Mouse (Mus musculus): Measurements from ENCODE around the gene Inip. TPM values are rescaled to one million over a fixed set of nuclear protein-coding genes. Genes with fewer than 3 reads are reported as not detected.

Gene Inip
- polyA plus RNA-seq, 1 experiment from 2014 or later: 41.4 TPM

DNA sequence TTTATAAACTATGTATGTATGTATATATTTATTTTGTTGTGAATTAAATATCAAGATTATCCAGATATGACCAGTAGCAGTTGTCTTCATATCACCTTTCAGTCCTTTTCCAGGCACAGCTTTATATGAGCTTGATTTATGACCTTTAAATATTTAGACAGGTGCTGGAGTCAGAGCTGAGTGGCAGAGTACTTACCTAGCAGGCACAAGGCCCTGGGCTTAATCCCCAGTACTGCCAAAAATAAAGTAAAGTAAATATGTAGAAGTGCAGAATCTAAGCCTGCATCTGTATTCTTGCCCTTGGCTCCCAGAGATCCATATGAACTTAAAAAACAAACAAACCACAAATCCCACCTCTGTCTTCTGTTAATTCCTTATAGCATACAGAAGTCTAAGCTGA lies 12.4 kb downstream of the Inip start:
- H3K27ac ChIP-seq (ENCODE audit: low read length): no peak overlapping the region
- ATAC-seq (ENCODE audit: insufficient read depth, low FRiP score): peak; percentile 71
- no peaks in the 10 kb centered on the region for H3K27me3 ChIP-seq (ENCODE audit: control insufficient read depth, insufficient read depth, low read length)
- H3K4me1 ChIP-seq (ENCODE audit: control insufficient read depth, insufficient read depth, low read length): no peaks in the 10 kb centered on the region
- no peak overlapping the region for H3K4me3 ChIP-seq (replicated peaks; ENCODE audit: low read length)
- H3K9me3 ChIP-seq (replicated peaks; ENCODE audit: control insufficient read depth, low read length): no peaks in the 10 kb centered on the region
- no peaks in the 10 kb centered on the region for H3K36me3 ChIP-seq (ENCODE audit: control insufficient read depth, insufficient read depth, low read length)
- no peak overlapping the region for H3K9ac ChIP-seq (ENCODE audit: low read length)
- no peak overlapping the region for H3K4me2 ChIP-seq (ENCODE audit: low read depth, low read length)

DNA sequence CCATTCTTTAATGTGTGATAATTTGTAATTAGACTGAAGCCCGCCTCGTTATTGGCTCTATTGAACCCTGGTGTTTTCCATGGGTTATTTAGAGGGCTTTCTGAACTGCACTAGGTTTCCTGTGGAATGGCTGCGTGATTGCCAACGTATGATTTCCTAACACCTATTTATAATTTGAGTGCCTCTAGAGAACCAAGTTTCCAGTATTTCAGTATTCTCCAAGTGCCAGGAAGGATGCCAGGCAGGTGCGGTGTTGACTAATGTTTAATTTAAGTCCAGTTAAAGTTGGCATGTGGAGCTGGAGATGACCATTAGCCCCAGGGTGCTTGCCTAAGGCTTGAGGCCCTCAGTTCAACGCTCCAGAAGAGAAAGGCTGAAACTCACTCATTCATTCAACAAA lies 14.3 kb downstream of the Inip start:
- Histone ChIP-seq H3K36me3 (ENCODE audit: control insufficient read depth, insufficient read depth, low read length) (no peaks in the 10 kb centered on the region), H3K4me3 (replicated peaks; ENCODE audit: low read length) (no peak overlapping the region), H3K9ac (ENCODE audit: low read length) (no peak overlapping the region), H3K27ac (ENCODE audit: low read length) (no peak overlapping the region), H3K9me3 (replicated peaks; ENCODE audit: control insufficient read depth, low read length) (no peaks in the 10 kb centered on the region), H3K27me3 (ENCODE audit: control insufficient read depth, insufficient read depth, low read length) (no peaks in the 10 kb centered on the region), H3K4me2 (ENCODE audit: low read depth, low read length) (no peak overlapping the region), H3K4me1 (ENCODE audit: control insufficient read depth, insufficient read depth, low read length) (peaks cover 4% of the 10 kb centered on the region; the same call in 1 of the 2 replicates)
- WGBS: 66% methylated on average over 6 of the region's 6 CpGs
- ATAC-seq (ENCODE audit: insufficient read depth, low FRiP score): no peak

DNA sequence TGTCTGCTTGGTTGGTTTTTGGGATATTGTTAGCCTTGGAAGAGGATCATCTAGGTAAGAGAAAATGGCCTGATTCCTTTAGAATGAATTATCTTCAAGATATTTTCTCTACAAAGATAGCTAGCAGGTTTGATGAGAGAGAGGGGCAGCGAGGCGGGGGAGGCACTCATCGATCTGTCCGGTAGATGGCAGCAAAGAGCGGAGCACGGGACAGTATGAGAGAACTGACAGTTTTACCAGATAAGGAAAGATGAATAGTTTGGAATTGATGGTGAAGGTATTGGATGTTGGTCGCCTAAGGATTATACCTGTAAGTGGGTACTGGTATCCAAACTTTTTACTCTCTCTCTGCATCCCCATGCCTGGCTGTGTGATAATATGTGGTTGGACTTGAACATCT lies 14.7 kb downstream of the Inip start:
- H3K9ac ChIP-seq (ENCODE audit: low read length): no peak overlapping the region
- 1% methylated on average over 7 of the region's 7 CpGs for WGBS
- H3K4me1 ChIP-seq (ENCODE audit: control insufficient read depth, insufficient read depth, low read length): peaks cover 4% of the 10 kb centered on the region; the same call in 1 of the 2 replicates
- H3K36me3 ChIP-seq (ENCODE audit: control insufficient read depth, insufficient read depth, low read length): no peaks in the 10 kb centered on the region
- no peaks in the 10 kb centered on the region for H3K9me3 ChIP-seq (replicated peaks; ENCODE audit: control insufficient read depth, low read length)
- no peaks in the 10 kb centered on the region for H3K27me3 ChIP-seq (ENCODE audit: control insufficient read depth, insufficient read depth, low read length)
- ATAC-seq (ENCODE audit: insufficient read depth, low FRiP score): no peak
- H3K4me3 ChIP-seq (replicated peaks; ENCODE audit: low read length): no peak overlapping the region
- no peak overlapping the region for H3K4me2 ChIP-seq (ENCODE audit: low read depth, low read length)
- no peak overlapping the region for H3K27ac ChIP-seq (ENCODE audit: low read length)

DNA sequence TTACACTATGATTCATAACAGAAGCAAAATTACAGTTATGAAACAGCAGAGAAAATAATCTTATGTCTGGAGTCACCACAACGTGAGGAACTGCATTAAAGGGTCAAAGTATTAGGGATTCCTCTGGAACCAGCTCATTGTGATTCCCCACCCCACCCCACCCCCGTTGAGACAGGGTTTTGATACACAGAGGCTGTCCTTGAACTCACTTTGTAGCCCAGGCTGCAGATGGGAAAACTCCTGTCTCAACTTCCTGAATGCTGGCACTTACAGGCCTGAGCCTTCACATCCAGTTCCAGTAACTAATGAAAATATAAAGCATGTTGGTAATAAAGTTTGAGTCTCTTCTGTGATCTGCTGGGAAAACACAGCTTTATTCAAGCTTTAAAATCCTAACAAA lies 16.0 kb downstream of the Inip start:
- no peak for ATAC-seq (ENCODE audit: insufficient read depth, low FRiP score)
- peaks cover 4% of the 10 kb centered on the region; the same call in 1 of the 2 replicates for H3K4me1 ChIP-seq (ENCODE audit: control insufficient read depth, insufficient read depth, low read length)

DNA sequence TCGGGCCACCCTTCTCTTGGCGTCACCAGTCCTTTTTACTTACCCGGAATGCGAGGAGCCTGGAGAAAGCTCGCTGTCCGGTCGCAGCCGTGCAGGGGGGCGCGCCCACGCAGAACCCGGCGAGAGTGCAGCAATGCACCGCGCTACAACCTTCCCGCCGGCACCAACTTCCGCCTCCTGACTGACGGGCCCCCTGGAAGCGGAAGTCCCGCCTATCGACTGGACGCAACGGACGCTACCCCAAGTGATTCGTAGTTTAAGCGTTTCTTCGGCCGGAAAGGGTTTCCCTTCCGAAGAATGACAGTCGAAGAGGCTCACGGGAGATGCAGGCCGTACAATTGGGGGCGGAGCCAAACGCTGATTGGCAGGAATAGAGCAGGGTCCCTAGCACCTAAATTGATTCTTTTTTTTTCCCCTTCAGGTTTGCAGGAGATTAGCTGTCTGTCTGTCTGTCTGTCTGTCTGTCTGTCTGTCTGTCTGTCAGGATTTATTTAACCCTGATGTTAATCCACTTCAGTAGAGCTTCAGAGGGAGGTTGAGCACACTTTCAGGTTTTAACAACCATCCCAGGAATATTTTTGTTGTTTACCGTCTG lies 17.6 kb downstream of the Inip start:
- H3K9ac ChIP-seq (ENCODE audit: low read length): peak overlapping the region; percentile 88
- ATAC-seq (ENCODE audit: insufficient read depth, low FRiP score): peak; percentile 97
- no peaks in the 10 kb centered on the region for H3K36me3 ChIP-seq (ENCODE audit: control insufficient read depth, insufficient read depth, low read length)
- H3K9me3 ChIP-seq (replicated peaks; ENCODE audit: control insufficient read depth, low read length): no peaks in the 10 kb centered on the region
- H3K4me1 ChIP-seq (ENCODE audit: control insufficient read depth, insufficient read depth, low read length): peaks cover 4% of the 10 kb centered on the region; the same call in 1 of the 2 replicates
- H3K4me3 ChIP-seq (replicated peaks; ENCODE audit: low read length): peak overlapping the region; percentile 93
- peak overlapping the region; percentile 80 for H3K4me2 ChIP-seq (ENCODE audit: low read depth, low read length)
- H3K27ac ChIP-seq (ENCODE audit: low read length): peak overlapping the region; percentile 58
- no peaks in the 10 kb centered on the region for H3K27me3 ChIP-seq (ENCODE audit: control insufficient read depth, insufficient read depth, low read length)
- WGBS: under 1% methylated on average over 36 of the region's 36 CpGs

More for the DNA sequence above, 16.0 kb downstream of the Inip start:
- H3K27me3 ChIP-seq (ENCODE audit: control insufficient read depth, insufficient read depth, low read length): no peaks in the 10 kb centered on the region
- no peak overlapping the region for H3K4me3 ChIP-seq (replicated peaks; ENCODE audit: low read length)
- WGBS: 22% methylated on average over 2 of the region's 2 CpGs
- no peak overlapping the region for H3K9ac ChIP-seq (ENCODE audit: low read length)
- no peaks in the 10 kb centered on the region for H3K36me3 ChIP-seq (ENCODE audit: control insufficient read depth, insufficient read depth, low read length)
- H3K9me3 ChIP-seq (replicated peaks; ENCODE audit: control insufficient read depth, low read length): no peaks in the 10 kb centered on the region
- no peak overlapping the region for H3K27ac ChIP-seq (ENCODE audit: low read length)
- no peak overlapping the region for H3K4me2 ChIP-seq (ENCODE audit: low read depth, low read length)

DNA sequence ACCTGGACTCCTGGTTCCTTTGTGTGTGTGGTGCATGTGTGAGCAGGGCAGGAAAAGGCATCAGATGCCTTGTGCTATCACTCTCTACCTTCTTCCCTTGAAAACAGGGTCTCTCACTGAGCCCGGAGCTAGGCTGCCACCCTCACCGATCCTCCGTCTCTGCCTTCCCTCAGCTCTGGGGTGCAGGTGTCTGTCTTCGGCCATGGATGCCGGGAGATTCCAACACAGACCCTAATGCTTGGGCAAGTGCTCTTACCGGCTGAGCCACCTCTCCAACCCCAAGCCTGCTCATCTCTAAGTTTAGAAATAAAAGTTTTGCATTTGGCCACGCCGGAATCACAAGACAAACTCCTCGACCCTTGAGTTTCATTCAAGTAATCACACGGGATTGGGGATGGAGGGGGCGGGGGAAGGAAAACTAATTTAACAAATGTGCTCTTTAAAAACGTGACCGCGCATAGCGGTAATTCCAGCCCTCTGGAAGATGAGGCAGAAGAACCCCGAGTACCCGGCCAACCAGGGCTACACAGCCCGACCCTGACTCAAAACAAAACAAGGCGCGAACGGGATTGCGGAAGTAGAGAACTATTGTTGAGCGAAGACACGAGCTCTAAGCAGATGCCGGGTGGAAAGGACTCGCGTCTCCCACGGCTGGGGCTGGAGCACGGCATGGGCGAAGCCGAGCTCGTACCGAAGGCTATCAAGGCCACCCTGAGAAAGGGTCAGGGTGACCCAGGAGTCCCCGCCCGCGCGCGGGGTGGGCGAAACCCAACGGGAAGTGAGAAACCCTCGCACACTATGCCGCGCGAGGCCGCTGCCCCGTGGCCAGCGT lies 18.3 kb downstream of the Inip start:
- H3K27me3 ChIP-seq (ENCODE audit: control insufficient read depth, insufficient read depth, low read length): no peaks in the 10 kb centered on the region
- peak overlapping the region; percentile 88 for H3K9ac ChIP-seq (ENCODE audit: low read length)
- under 1% methylated on average over 47 of the region's 47 CpGs for WGBS
- H3K9me3 ChIP-seq (replicated peaks; ENCODE audit: control insufficient read depth, low read length): no peaks in the 10 kb centered on the region
- H3K4me3 ChIP-seq (replicated peaks; ENCODE audit: low read length): peak overlapping the region; percentile 93
- no peaks in the 10 kb centered on the region for H3K36me3 ChIP-seq (ENCODE audit: control insufficient read depth, insufficient read depth, low read length)
- peak overlapping the region; percentile 58 for H3K27ac ChIP-seq (ENCODE audit: low read length)
- H3K4me1 ChIP-seq (ENCODE audit: control insufficient read depth, insufficient read depth, low read length): peaks cover 4% of the 10 kb centered on the region; the same call in 1 of the 2 replicates
- peak overlapping the region; percentile 80 for H3K4me2 ChIP-seq (ENCODE audit: low read depth, low read length)
- ATAC-seq (ENCODE audit: insufficient read depth, low FRiP score): peak; percentile 59

DNA sequence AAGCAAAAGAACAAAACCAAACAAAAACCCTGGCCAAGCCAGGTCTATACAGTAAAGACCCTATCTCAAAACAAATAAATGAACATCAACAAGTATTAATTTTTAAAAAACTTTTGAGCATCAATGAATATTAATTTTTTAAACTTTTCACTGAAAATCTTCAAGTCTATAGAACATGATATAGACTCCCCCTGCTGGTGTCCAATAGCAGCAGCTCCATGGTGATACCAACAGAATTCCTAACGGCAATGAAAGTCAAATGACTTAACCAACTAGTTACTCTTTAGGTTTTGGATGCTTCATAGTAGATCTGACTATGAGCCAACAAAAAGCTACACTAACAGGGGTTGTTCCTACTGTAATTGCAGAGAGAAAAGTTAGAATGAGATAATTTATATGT lies 20.8 kb downstream of the Inip start:
- no peak overlapping the region for H3K27ac ChIP-seq (ENCODE audit: low read length)
- 15% methylated on average over 1 of the region's 1 CpGs for WGBS
- 0 out of 2 replicates have a peak, but pooled peaks cover 2% of the 10 kb centered on the region for H3K36me3 ChIP-seq (ENCODE audit: control insufficient read depth, insufficient read depth, low read length)
- H3K9ac ChIP-seq (ENCODE audit: low read length): no peak overlapping the region
- H3K4me3 ChIP-seq (replicated peaks; ENCODE audit: low read length): no peak overlapping the region
- no peaks in the 10 kb centered on the region for H3K27me3 ChIP-seq (ENCODE audit: control insufficient read depth, insufficient read depth, low read length)
- no peak for ATAC-seq (ENCODE audit: insufficient read depth, low FRiP score)
- H3K9me3 ChIP-seq (replicated peaks; ENCODE audit: control insufficient read depth, low read length): no peaks in the 10 kb centered on the region
- H3K4me1 ChIP-seq (ENCODE audit: control insufficient read depth, insufficient read depth, low read length): peaks cover 4% of the 10 kb centered on the region; the same call in 1 of the 2 replicates
- no peak overlapping the region for H3K4me2 ChIP-seq (ENCODE audit: low read depth, low read length)

DNA sequence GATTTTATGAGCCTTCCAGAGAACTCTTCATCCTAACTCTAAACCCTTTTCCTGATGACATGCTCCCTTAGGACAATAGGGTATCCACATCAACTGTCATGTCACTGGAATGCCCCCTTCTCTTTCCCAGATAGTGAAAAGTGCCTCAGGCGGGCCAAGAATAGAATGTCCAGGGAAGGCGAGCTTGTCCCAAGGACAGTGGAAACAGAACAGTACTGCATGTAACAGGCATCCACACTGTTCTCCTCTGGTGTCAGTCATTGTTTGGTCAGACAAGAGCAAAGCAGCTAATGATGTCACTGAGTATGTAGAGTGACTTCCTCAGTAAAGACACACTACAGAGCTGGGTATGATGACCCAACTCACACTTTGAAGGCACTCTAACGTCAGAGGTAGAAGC lies 23.6 kb downstream of the Inip start:
- Histone ChIP-seq H3K4me3 (replicated peaks; ENCODE audit: low read length) (no peak overlapping the region), H3K36me3 (ENCODE audit: control insufficient read depth, insufficient read depth, low read length) (peaks cover 8% of the 10 kb centered on the region; the same call in 1 of the 2 replicates), H3K9me3 (replicated peaks; ENCODE audit: control insufficient read depth, low read length) (no peaks in the 10 kb centered on the region), H3K27me3 (ENCODE audit: control insufficient read depth, insufficient read depth, low read length) (no peaks in the 10 kb centered on the region), H3K4me2 (ENCODE audit: low read depth, low read length) (no peak overlapping the region), H3K27ac (ENCODE audit: low read length) (no peak overlapping the region), H3K9ac (ENCODE audit: low read length) (no peak overlapping the region), H3K4me1 (ENCODE audit: control insufficient read depth, insufficient read depth, low read length) (peaks cover 3% of the 10 kb centered on the region; the same call in 1 of the 2 replicates)
- 75% methylated on average over 3 of the region's 3 CpGs for WGBS
- ATAC-seq (ENCODE audit: insufficient read depth, low FRiP score): no peak

DNA sequence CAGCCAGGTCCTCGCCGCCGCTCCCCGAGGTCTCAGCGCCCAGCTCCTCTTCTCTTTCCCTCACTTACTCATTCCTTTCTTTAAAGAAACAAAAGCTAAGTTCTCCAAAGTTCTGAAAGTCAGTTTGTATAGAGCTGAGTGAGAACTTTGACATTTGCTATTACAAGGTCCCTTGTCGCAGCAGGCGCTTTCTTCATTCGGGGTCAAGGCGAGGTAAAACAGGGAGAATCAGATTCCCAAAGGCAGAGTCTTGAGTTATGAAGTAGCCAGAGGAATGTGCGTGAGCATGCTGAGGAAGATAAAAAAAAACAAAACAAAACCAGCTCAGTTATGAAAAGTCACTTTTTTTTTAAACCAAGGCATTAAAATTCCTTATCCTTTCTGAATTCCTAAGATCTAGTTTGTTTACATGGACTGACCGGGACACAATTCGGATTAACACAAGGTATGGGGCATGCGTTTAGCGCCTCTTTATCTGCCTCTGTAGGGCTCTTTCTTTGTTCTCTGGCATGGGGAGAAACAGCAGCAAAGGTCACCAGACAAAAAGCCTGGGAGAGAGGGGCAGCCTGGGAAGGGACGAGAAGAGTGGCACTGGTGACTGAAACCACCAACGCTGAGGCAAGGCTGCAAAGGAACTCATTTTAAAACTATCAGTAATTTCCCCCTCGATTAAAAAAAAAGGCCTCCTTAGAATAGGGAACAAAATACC lies 29.1 kb downstream of the Inip start:
- Histone ChIP-seq H3K27me3 (ENCODE audit: control insufficient read depth, insufficient read depth, low read length) (no peaks in the 10 kb centered on the region), H3K9me3 (replicated peaks; ENCODE audit: control insufficient read depth, low read length) (no peaks in the 10 kb centered on the region), H3K27ac (ENCODE audit: low read length) (no peak overlapping the region), H3K4me3 (replicated peaks; ENCODE audit: low read length) (no peak overlapping the region), H3K36me3 (ENCODE audit: control insufficient read depth, insufficient read depth, low read length) (peaks cover 22% of the 10 kb centered on the region), H3K9ac (ENCODE audit: low read length) (no peak overlapping the region), H3K4me1 (ENCODE audit: control insufficient read depth, insufficient read depth, low read length) (no peaks in the 10 kb centered on the region), H3K4me2 (ENCODE audit: low read depth, low read length) (no peak overlapping the region)
- 65% methylated on average over 17 of the region's 17 CpGs for WGBS
- ATAC-seq (ENCODE audit: insufficient read depth, low FRiP score): no peak

All from stomach, embryonic 16.5 days (tissue).